ENCODE assay signal across 9 mouse cellular contexts in the genomic region with DNA sequence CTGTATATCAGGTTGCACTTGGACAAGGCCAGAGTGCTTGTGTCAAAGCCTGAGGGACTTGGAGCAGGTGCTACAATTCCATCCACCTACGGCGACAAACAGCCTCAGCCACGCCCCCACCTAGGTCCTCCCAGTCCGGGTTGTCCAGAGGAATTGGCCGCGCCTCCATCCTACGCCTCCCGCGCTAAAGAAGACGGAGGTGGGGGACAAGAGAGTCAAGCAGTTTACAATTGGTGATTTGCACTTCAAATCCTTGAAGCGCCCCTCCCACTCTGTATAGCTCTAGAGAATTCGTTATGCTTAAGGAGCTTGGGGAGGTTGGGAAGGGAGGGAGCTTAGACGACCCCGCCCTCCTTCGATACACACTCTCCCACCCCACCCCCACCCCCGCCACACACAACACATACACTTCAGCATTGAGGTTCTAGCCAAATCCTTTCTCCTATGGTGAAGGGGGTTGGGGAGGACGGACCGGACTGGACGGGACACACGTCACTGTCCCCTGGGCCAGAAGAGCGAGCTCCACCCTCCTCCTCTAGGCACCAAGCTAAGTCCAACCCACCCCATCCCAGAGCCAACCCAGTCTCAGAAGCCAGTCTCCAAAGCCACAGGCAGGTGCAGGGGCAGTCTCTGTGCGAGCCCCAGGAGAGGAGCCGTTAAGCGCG. TPM values are rescaled to one million over a fixed set of nuclear protein-coding genes. Genes with fewer than 3 reads are reported as not detected.
DNase-seq lines count a peak whose midpoint lies in the region; ATAC-seq and TF ChIP-seq lines count a peak whose summit lies in the region.
"Had no signal": no experiment of that assay in that cellular context is flagged by ENCODE, and none has a peak within 500 bp of the region (broad histone marks: within the 10 kb centered on the region; RNA-seq: fewer than 3 reads in every experiment).

Gene Cldn3, plus strand, starts transcription at position 582 of the 665 bp plus-strand sequence.

- peak; percentile 54; the same call in 1 of the 2 replicates for ATAC-seq in heart, embryonic 12.5 days (ENCODE audit: insufficient number of reproducible peaks, low FRiP score)
- peak; percentile 92 for ATAC-seq in kidney, embryonic 16.5 days (ENCODE audit: low FRiP score, low TSS enrichment)
- peak; percentile 91 for ATAC-seq in stomach, embryonic 16.5 days (ENCODE audit: insufficient read depth, low FRiP score)
- no peak for ATAC-seq in cerebellum, adult (ENCODE audit: insufficient number of reproducible peaks, low FRiP score, low TSS enrichment)

- TF ChIP-seq CTCF in E14TG2a.4 (conservative IDR thresholded peaks at IDR 0.05; ENCODE audit: low read length), result no peak

- peak within 1 kb of the TSS; percentile 46; the same call in 1 of the 2 replicates for H3K9ac ChIP-seq in heart, embryonic 12.5 days
- peak within 1 kb of the TSS; percentile 59 for H3K9ac ChIP-seq in kidney, embryonic 16.5 days (replicated peaks; ENCODE audit: low read length)
- peak within 1 kb of the TSS; percentile 73 for H3K9ac ChIP-seq in stomach, embryonic 16.5 days (ENCODE audit: low read length)

- peaks cover 44% of the 10 kb centered on the region for H3K27me3 ChIP-seq in E14TG2a.4 (ENCODE audit: insufficient read depth, low read length)
- H3K27me3 ChIP-seq in heart, embryonic 12.5 days (replicated peaks), result peaks cover 70% of the 10 kb centered on the region
- H3K27me3 ChIP-seq in kidney, embryonic 16.5 days (ENCODE audit: insufficient read depth, low read length), result peaks cover 48% of the 10 kb centered on the region
- H3K27me3 ChIP-seq in stomach, embryonic 16.5 days (ENCODE audit: control insufficient read depth, insufficient read depth, low read length), result peaks cover 31% of the 10 kb centered on the region

- no peaks in the 10 kb centered on the region for H3K36me3 ChIP-seq in E14TG2a.4 (ENCODE audit: insufficient read depth, low read length)
- H3K36me3 ChIP-seq in heart, embryonic 12.5 days, result no peaks in the 10 kb centered on the region
- no peaks in the 10 kb centered on the region for H3K36me3 ChIP-seq in kidney, embryonic 16.5 days (ENCODE audit: insufficient read depth, low read length)
- H3K36me3 ChIP-seq in stomach, embryonic 16.5 days (ENCODE audit: control insufficient read depth, insufficient read depth, low read length), result no peaks in the 10 kb centered on the region

- 2% methylated on average over 25 of the region's 25 CpGs for WGBS in heart, embryonic 12.5 days
- WGBS in kidney, embryonic 16.5 days, result 1% methylated on average over 25 of the region's 25 CpGs
- 2% methylated on average over 25 of the region's 25 CpGs for WGBS in stomach, embryonic 16.5 days

- H3K4me3 ChIP-seq in E14TG2a.4 (replicated peaks; ENCODE audit: low read length), result peak within 1 kb of the TSS; percentile 82
- peak within 1 kb of the TSS; percentile 39 for H3K4me3 ChIP-seq in heart, embryonic 12.5 days
- H3K4me3 ChIP-seq in kidney, embryonic 16.5 days (ENCODE audit: low read length), result peak within 1 kb of the TSS; percentile 47
- peak within 1 kb of the TSS; percentile 44 for H3K4me3 ChIP-seq in stomach, embryonic 16.5 days (replicated peaks; ENCODE audit: low read length)

- H3K27ac ChIP-seq in heart, embryonic 12.5 days (ENCODE audit: poor library complexity, severe bottlenecking), result no peak within 1 kb of the TSS
- H3K27ac ChIP-seq in kidney, embryonic 16.5 days (ENCODE audit: low read length), result peak within 1 kb of the TSS; percentile 85
- peak within 1 kb of the TSS; percentile 85 for H3K27ac ChIP-seq in stomach, embryonic 16.5 days (ENCODE audit: low read length)

- H3K9me3 ChIP-seq in E14TG2a.4 (ENCODE audit: low read length), result no peaks in the 10 kb centered on the region
- no peaks in the 10 kb centered on the region for H3K9me3 ChIP-seq in heart, embryonic 12.5 days (replicated peaks)
- H3K9me3 ChIP-seq in kidney, embryonic 16.5 days (ENCODE audit: low read length), result no peaks in the 10 kb centered on the region
- H3K9me3 ChIP-seq in stomach, embryonic 16.5 days (replicated peaks; ENCODE audit: control insufficient read depth, low read length), result no peaks in the 10 kb centered on the region

- peak; percentile 20 for DNase-seq in adrenal gland, postnatal 25 days
- peak; percentile 90 for DNase-seq in lung, postnatal 25 days (ENCODE audit: low spot score)
- DNase-seq in adipocyte (ENCODE audit: low spot score), result no peak

- peak within 1 kb of the TSS; percentile 66 for H3K4me2 ChIP-seq in heart, embryonic 12.5 days
- H3K4me2 ChIP-seq in kidney, embryonic 16.5 days (replicated peaks; ENCODE audit: low read depth, low read length), result peak within 1 kb of the TSS; percentile 54
- peak within 1 kb of the TSS; percentile 49 for H3K4me2 ChIP-seq in stomach, embryonic 16.5 days (ENCODE audit: low read depth, low read length)

- H3K4me1 ChIP-seq in E14TG2a.4 (replicated peaks; ENCODE audit: low read depth, low read length), result peaks cover 87% of the 10 kb centered on the region
- H3K4me1 ChIP-seq in heart, embryonic 12.5 days (replicated peaks), result peaks cover 33% of the 10 kb centered on the region
- peaks cover 19% of the 10 kb centered on the region for H3K4me1 ChIP-seq in kidney, embryonic 16.5 days (ENCODE audit: insufficient read depth, low read length)
- H3K4me1 ChIP-seq in stomach, embryonic 16.5 days (ENCODE audit: control insufficient read depth, insufficient read depth, low read length), result peaks cover 14% of the 10 kb centered on the region; the same call in 1 of the 2 replicates

RNA-seq across cellular contexts. Expression of gene Cldn3, which starts in this region (rescaled TPM):
- 1.0 and 2.2 TPM in 2 replicates for total RNA-seq in adrenal gland, postnatal 25 days (2021)
- 2.5 and 3.2 TPM in 2 replicates for polyA plus RNA-seq in heart, embryonic 12.5 days (2016; fragmentation: Nextera tagmentation; extraction: Ambion mirVana)
- polyA plus RNA-seq in kidney, embryonic 16.5 days (2015; fragmentation: Nextera tagmentation; extraction: Ambion mirVana), result 67.7 and 69.2 TPM in 2 replicates
- 83.9 and 89.2 TPM in 2 replicates for polyA plus RNA-seq in stomach, embryonic 16.5 days (2015; fragmentation: Nextera tagmentation; extraction: Ambion mirVana)
- total RNA-seq: neutrophil, adult 5-6 weeks had no signal

Comparison
In these comparisons a context has a peak if more than half of its experiments do, and no peak if none do; other contexts are left out.
1. RNA of gene Cldn3 (polyA plus RNA-seq): 83.9 to 89.2 TPM in stomach, embryonic 16.5 days and 67.7 to 69.2 TPM in kidney, embryonic 16.5 days; 2.5 to 3.2 TPM in heart, embryonic 12.5 days; every median in the first group is over 10 times any median in the second.
2. Peak in every context shown above with its lines, with median percentiles within 50 percentile points of each other: H3K4me3 ChIP-seq, H3K4me2 ChIP-seq and H3K9ac ChIP-seq.